Mouse (Mus musculus) CH12.LX (cell line): ENCODE measurements around the gene Prim1. TPM values are rescaled to one million over a fixed set of nuclear protein-coding genes. Genes with fewer than 3 reads are reported as not detected.

Experiments
- DNase-seq: peaks from one replicate; pipeline ENCODE4 v3.0.0-alpha.2; 2013; ENCODE audit errors: extremely low read depth
- H3K27ac ChIP-seq: 2 replicates; pipeline ENCODE4 v1.5.1; 2012; ENCODE audit warnings: low read depth, mild to moderate bottlenecking, control low read depth, moderate library complexity; ENCODE audit not compliant: insufficient read depth
- H3K27me3 ChIP-seq: replicated peaks from 2 replicates; pipeline ENCODE3; 2012; ENCODE audit warnings: inconsistent platforms
- H3K36me3 ChIP-seq, 2 experiments: replicated peaks in 1 of 2; 2 replicates each; pipeline versions ENCODE3 to v1.6.1; 2012; ENCODE audit warnings: inconsistent platforms in 1 of 2, low read length in 1 of 2, mild to moderate bottlenecking in 1 of 2, mixed read lengths in 1 of 2, moderate library complexity in 1 of 2; ENCODE audit not compliant: control insufficient read depth in 1 of 2, insufficient read depth in 1 of 2
- H3K4me1 ChIP-seq, 2 experiments: 2 replicates each; pipeline ENCODE4 v1.6.1; 2012; ENCODE audit warnings: inconsistent platforms in 1 of 2, moderate library complexity in 1 of 2; ENCODE audit not compliant: insufficient read depth in 2 of 2, control insufficient read depth in 1 of 2
- H3K4me2 ChIP-seq: 2 replicates; pipeline ENCODE4 v1.6.1; 2012; ENCODE audit warnings: low read depth, mild to moderate bottlenecking, control low read depth; ENCODE audit not compliant: poor library complexity, insufficient read depth, severe bottlenecking
- H3K4me3 ChIP-seq, 3 experiments: fragments of 150-350 bp in 1 of 3; sonication (generic) in 1 of 3; replicated peaks in 1 of 3; 2 replicates each; pipeline versions ENCODE3 to v1.5.1; 2011 to 2012; ENCODE audit warnings: low read depth in 2 of 3, low read length in 2 of 3, mild to moderate bottlenecking in 2 of 3, moderate library complexity in 2 of 3, control low read depth in 1 of 3, improper control_type of control experiment in 1 of 3, inconsistent platforms in 1 of 3, mixed read lengths in 1 of 3; ENCODE audit not compliant: poor library complexity in 1 of 3
- H3K79me2 ChIP-seq: replicated peaks from 2 replicates; pipeline ENCODE4 v1.6.1; 2012; ENCODE audit warnings: mild to moderate bottlenecking, moderate library complexity; ENCODE audit not compliant: control insufficient read depth, poor library complexity, insufficient read depth, severe bottlenecking; ENCODE audit errors: extremely low read depth
- H3K9ac ChIP-seq: 2 replicates; pipeline ENCODE4 v1.6.1; 2012; ENCODE audit warnings: low read depth, mild to moderate bottlenecking, control low read depth, moderate library complexity; ENCODE audit not compliant: insufficient read depth
- H3K9me3 ChIP-seq: replicated peaks from 2 replicates; pipeline ENCODE3; 2012; ENCODE audit warnings: low read length, inconsistent platforms, mixed read lengths
- BHLHE40 ChIP-seq: IDR thresholded peaks from 2 replicates; pipeline ENCODE4 v1.6.1; 2011; ENCODE audit warnings: mild to moderate bottlenecking, low read depth, low read length, improper control_type of control experiment
- CHD2 ChIP-seq: IDR thresholded peaks from 2 replicates; pipeline ENCODE4 v1.6.1; 2011; ENCODE audit warnings: low read length, improper control_type of control experiment
- E2F4 ChIP-seq: IDR thresholded peaks from 2 replicates; pipeline ENCODE4 v1.6.1; 2011; ENCODE audit warnings: low read depth, low read length, improper control_type of control experiment; ENCODE audit not compliant: insufficient replicate concordance
- ETS1 ChIP-seq: conservative IDR thresholded peaks from 2 replicates; pipeline ENCODE4 v1.6.1; 2012; ENCODE audit warnings: low read depth, mild to moderate bottlenecking, inconsistent platforms, low read length, improper control_type of control experiment, moderate library complexity
- GABPA ChIP-seq: IDR thresholded peaks from 2 replicates; pipeline ENCODE4 v1.6.1; 2012; ENCODE audit warnings: low read depth, low read length, improper control_type of control experiment, inconsistent platforms; ENCODE audit not compliant: insufficient replicate concordance
- HCFC1 ChIP-seq: IDR thresholded peaks from 2 replicates; pipeline ENCODE4 v1.6.1; 2012; ENCODE audit warnings: low read depth, mild to moderate bottlenecking, inconsistent platforms, low read length, improper control_type of control experiment
- IRF4 ChIP-seq: IDR thresholded peaks from 2 replicates; pipeline ENCODE4 v1.6.1; 2014; ENCODE audit warnings: low read depth, mild to moderate bottlenecking, inconsistent platforms, low read length, improper control_type of control experiment
- JUN ChIP-seq: IDR thresholded peaks from 2 replicates; pipeline ENCODE4 v1.6.1; 2011; ENCODE audit warnings: low read depth, mild to moderate bottlenecking, low read length, improper control_type of control experiment, moderate library complexity; ENCODE audit not compliant: insufficient read depth
- KAT2A ChIP-seq: IDR thresholded peaks from 2 replicates; pipeline ENCODE4 v1.6.1; 2012; ENCODE audit warnings: low read length, improper control_type of control experiment, inconsistent platforms; ENCODE audit not compliant: insufficient replicate concordance
- MAFK ChIP-seq: IDR thresholded peaks from 2 replicates; pipeline ENCODE4 v1.6.1; 2011; ENCODE audit warnings: low read length, improper control_type of control experiment; ENCODE audit not compliant: insufficient replicate concordance
- MAX ChIP-seq: IDR thresholded peaks from 2 replicates; pipeline ENCODE4 v1.6.1; 2011; ENCODE audit warnings: low read length, improper control_type of control experiment
- MXI1 ChIP-seq: IDR thresholded peaks from 2 replicates; pipeline ENCODE4 v1.6.1; 2011; ENCODE audit warnings: mild to moderate bottlenecking, low read depth, low read length, improper control_type of control experiment
- MYC ChIP-seq: IDR thresholded peaks from 2 replicates; pipeline ENCODE4 v1.6.1; 2011; ENCODE audit warnings: low read depth, mild to moderate bottlenecking, improper control_type of control experiment, low read length
- NELFE ChIP-seq: IDR thresholded peaks from 2 replicates; pipeline ENCODE4 v1.6.1; 2011; ENCODE audit warnings: low read depth, low read length, improper control_type of control experiment
- NRF1 ChIP-seq: IDR thresholded peaks from 2 replicates; pipeline ENCODE4 v1.6.1; 2014; ENCODE audit warnings: low read depth, mild to moderate bottlenecking, inconsistent platforms, low read length, improper control_type of control experiment, moderate library complexity
- PAX5 ChIP-seq: IDR thresholded peaks from 2 replicates; pipeline ENCODE4 v1.6.1; 2012; ENCODE audit warnings: low read length, inconsistent platforms, mixed read lengths
- POLR2A ChIP-seq: IDR thresholded peaks from 2 replicates; pipeline ENCODE4 v1.6.1; 2011; ENCODE audit warnings: low read depth, mild to moderate bottlenecking, improper control_type of control experiment, low read length
- POLR2AphosphoS2 ChIP-seq: IDR thresholded peaks from 2 replicates; pipeline ENCODE4 v1.6.1; 2011; ENCODE audit warnings: low read depth, low read length, improper control_type of control experiment
- RAD21 ChIP-seq: IDR thresholded peaks from 2 replicates; pipeline ENCODE4 v1.6.1; 2011; ENCODE audit warnings: low read depth, mild to moderate bottlenecking, low read length, improper control_type of control experiment, moderate library complexity
- RCOR1 ChIP-seq: conservative IDR thresholded peaks from 2 replicates; pipeline ENCODE4 v1.6.1; 2012; ENCODE audit warnings: low read depth, mild to moderate bottlenecking, inconsistent platforms, low read length, improper control_type of control experiment
- SIN3A ChIP-seq: IDR thresholded peaks from 2 replicates; pipeline ENCODE4 v1.6.1; 2012; ENCODE audit warnings: low read length, improper control_type of control experiment, inconsistent platforms
- TCF12 ChIP-seq: IDR thresholded peaks from 2 replicates; pipeline ENCODE4 v1.6.1; 2014; ENCODE audit warnings: low read depth, mild to moderate bottlenecking, inconsistent platforms, low read length, improper control_type of control experiment
- USF2 ChIP-seq: conservative IDR thresholded peaks from 2 replicates; pipeline ENCODE4 v1.6.1; 2011; ENCODE audit warnings: low read depth, low read length, improper control_type of control experiment
- ZMIZ1 ChIP-seq: IDR thresholded peaks from 2 replicates; pipeline ENCODE4 v1.6.1; 2012; ENCODE audit warnings: low read depth, mild to moderate bottlenecking, inconsistent platforms, low read length, improper control_type of control experiment
- dilution Hi-C: fragments of 300-500 bp; cut with MboI; formaldehyde crosslinking; loops from 2 replicates; pipeline ENCODE4 v1.14.3; 2020; ENCODE audit warnings: low sequenced_read_pairs; ENCODE audit not compliant: extremely low pct_unique_long_range_greater_than_20kb, extremely low pct_ligation_motif_present
- in situ Hi-C: fragments of 300-500 bp; cut with MboI; formaldehyde crosslinking; loops from 3 replicates; pipeline ENCODE4 v1.14.3; 2019; ENCODE audit warnings: low sequenced_read_pairs, low pct_ligation_motif_present, low pct_unique_long_range_greater_than_20kb, mixed read lengths
- polyA plus RNA-seq: library from polyadenylated mRNA; unstranded; fragments of >175 nt; gene quantifications from 2 replicates; pipeline ENCODE4 v1.2.1, GENCODE M21; 2012; ENCODE audit warnings: low read depth; ENCODE audit not compliant: insufficient read length
- total RNA-seq, 2 experiments: library from RNA; depleted of rRNA; stranded (reverse); fragments of 300-350 nt in 1 of 2; fragments of >200 nt in 1 of 2; gene quantifications; 2 replicates each; pipeline ENCODE4 v1.2.3; 2012 to 2014

The Prim1 gene
- total and polyA plus RNA-seq, 3 experiments, result 69.5 to 151 (median 102) TPM

- Histone ChIP-seq H3K79me2 (no peaks in the 10 kb centered on the region), H3K36me3 (peaks cover 40 to 65% of the 10 kb centered on the region in 2 experiments), H3K4me1 (peaks cover 0 to 5% of the 10 kb centered on the region in 2 experiments; a peak in 1 of 4 replicates), H3K4me2 (no peak overlapping the region), H3K4me3 (no peak overlapping the region), H3K9me3 (no peaks in the 10 kb centered on the region), H3K27me3 (no peaks in the 10 kb centered on the region), H3K27ac (no peak overlapping the region), H3K9ac (no peak overlapping the region)
- dilution Hi-C loops, result no loop called here
- TF ChIP-seq IRF4 (no peak), GABPA (no peak), BHLHE40 (no peak), PAX5 (no peak), TCF12 (no peak), E2F4 (no peak), KAT2A (no peak), NRF1 (no peak), HCFC1 (no peak), SIN3A (no peak), JUN (no peak)
- in situ Hi-C loops, result no loop called here
- DNase-seq, result no peak
Observed at GRCm38 (mm10) chr10:128029931-128030330, 15.0 kb downstream of the Prim1 start.

GRCm38 (mm10) chr10:128030860-128031259, 15.9 kb downstream of the Prim1 start:
- no peak for DNase-seq
- in situ Hi-C loops (no loop called here), dilution Hi-C loops (no loop called here)
- H3K4me2 ChIP-seq, result no peak overlapping the region
- H3K79me2 ChIP-seq, result peaks cover 4% of the 10 kb centered on the region
- no peak overlapping the region for H3K4me3 ChIP-seq
- H3K9me3 ChIP-seq, result no peaks in the 10 kb centered on the region
- H3K27ac ChIP-seq, result no peak overlapping the region
- no peak for TF ChIP-seq USF2
- H3K36me3 ChIP-seq, result peaks cover 31 to 57% of the 10 kb centered on the region in 2 experiments
- H3K9ac ChIP-seq, result no peak overlapping the region
- H3K27me3 ChIP-seq, result no peaks in the 10 kb centered on the region
- H3K4me1 ChIP-seq, result peaks cover 0 to 5% of the 10 kb centered on the region in 2 experiments; a peak in 1 of 4 replicates

- H3K79me2 ChIP-seq, result peaks cover 63% of the 10 kb centered on the region
- peak; percentile 65 for DNase-seq
- H3K4me1 ChIP-seq, result peaks cover 13 to 45% of the 10 kb centered on the region in 2 experiments
- H3K27ac ChIP-seq, result no peak overlapping the region
- H3K27me3 ChIP-seq, result no peaks in the 10 kb centered on the region
- H3K9me3 ChIP-seq, result no peaks in the 10 kb centered on the region
- H3K4me3 ChIP-seq, result peak overlapping the region; percentile 86 to 99 (median 89)
- dilution Hi-C loops, result no loop called here
- H3K4me2 ChIP-seq, result peak overlapping the region; percentile 99
- H3K36me3 ChIP-seq, result peaks cover 30 to 49% of the 10 kb centered on the region in 2 experiments
- peak overlapping the region; percentile 99 for H3K9ac ChIP-seq
- in situ Hi-C loops, result no loop called here
- no peak for TF ChIP-seq POLR2A
- no peak for TF ChIP-seq RAD21
- TF ChIP-seq ZMIZ1, result peak; percentile 42; the same call in 1 of the 2 replicates
- no peak for TF ChIP-seq ETS1
- peak; percentile 90 for TF ChIP-seq MAFK
- 0 out of 2 replicates have a peak, but pooled peaks have one; percentile 37 for TF ChIP-seq NELFE
- no peak for TF ChIP-seq BHLHE40
- TF ChIP-seq HCFC1, result peak; percentile 27; the same call in 1 of the 2 replicates
- no peak for TF ChIP-seq CHD2
- peak; percentile 62 for TF ChIP-seq MAX
- TF ChIP-seq POLR2AphosphoS2, result 0 out of 2 replicates have a peak, but pooled peaks have one; percentile 47
- TF ChIP-seq MXI1, result peak; percentile 90
- TF ChIP-seq SIN3A, result peak; percentile 86
- 0 out of 2 replicates have a peak, but pooled peaks have one; percentile 58 for TF ChIP-seq MYC
- TF ChIP-seq RCOR1, result no peak
- 0 out of 2 replicates have a peak, but pooled peaks have one; percentile 24 for TF ChIP-seq KAT2A
Observed at GRCm38 (mm10) chr10:128036746-128037425, 21.9 kb downstream of the Prim1 start.
